Mouse (Mus musculus) lung, adult 10 weeks (tissue): Measurements from ENCODE around the gene Gm10382. TPM values are rescaled to one million over a fixed set of nuclear protein-coding genes. Genes with fewer than 3 reads are reported as not detected.

ENCODE experiments used
- polyA plus RNA-seq: library from polyadenylated mRNA; stranded (reverse); fragments of 350-450 nt; fragmentation: Illumina TruSeq; extraction: RNeasy Lipid Tissue Mini Kit (QIAGEN cat#74804); gene quantifications from one replicate; pipeline ENCODE4 v1.2.3, GENCODE M21; 2014; ENCODE audit warnings: low read depth, low replicate concordance; ENCODE audit not compliant: insufficient read depth

Gene Gm10382
- polyA plus RNA-seq: 0.20 TPM

DNA sequence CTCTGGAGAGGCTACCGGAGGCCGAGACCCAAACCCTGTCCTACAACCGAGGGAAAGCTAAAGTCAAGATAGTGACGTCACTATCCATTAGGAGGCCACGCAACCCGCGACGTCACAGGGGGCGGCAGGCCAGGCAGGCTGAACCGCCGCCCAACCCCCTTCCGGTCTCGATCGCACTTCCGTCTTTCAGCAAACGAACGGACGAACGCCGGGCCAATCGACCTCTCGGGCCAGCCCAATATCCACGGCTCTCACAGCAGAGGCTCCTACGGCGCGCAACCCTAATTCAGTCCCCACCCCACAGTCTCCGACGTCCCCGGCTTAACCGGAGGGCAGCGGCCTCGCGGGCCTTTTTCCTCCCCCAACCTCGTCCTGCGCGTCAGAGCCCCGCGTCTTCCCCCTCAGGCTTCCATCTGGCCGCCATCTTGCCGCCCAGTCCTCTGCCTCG, at the start of gene Gm10382:
TSS of gene Gm10382 (plus strand) at position 192 of the 448 bp plus-strand sequence.

DNA sequence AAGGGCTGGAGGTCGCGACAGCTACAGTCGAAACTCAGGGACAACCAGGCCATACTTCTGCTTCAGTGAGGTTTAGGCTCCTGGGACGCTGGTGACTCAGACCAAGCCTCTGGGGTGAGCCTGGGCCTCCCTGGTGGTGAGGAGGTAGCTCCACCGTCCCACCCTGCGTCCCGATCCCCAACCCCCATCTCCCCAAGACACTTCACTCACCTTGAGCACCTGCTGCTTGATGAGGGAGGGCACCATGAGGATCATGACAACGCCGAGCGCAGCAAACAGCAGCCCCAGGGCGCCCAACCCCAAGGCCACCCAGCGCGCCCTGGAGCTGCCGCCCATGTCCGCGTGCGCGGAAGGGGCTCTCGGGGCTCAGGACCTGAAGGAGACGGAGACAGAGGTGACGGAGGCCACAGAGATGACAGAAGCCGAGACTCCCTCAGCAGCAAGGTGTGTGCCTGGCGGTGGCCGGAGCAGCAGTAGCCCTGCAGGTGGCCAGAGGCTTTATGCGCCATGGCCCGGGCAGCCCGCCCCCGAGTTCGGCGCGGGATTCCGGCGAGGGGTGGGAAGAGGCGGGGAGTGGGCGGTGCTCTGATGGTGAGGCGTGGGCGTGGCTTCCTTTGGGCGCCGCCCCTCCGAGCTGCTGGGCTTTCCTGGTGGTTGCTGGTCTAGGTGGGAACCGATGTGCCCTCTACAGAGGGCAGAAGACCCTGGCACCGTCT, 48.4 kb upstream of the Gm10382 start, which contains the start of gene Scarb1:
TSS of gene Scarb1 (minus strand) at position 548 of the 716 bp plus-strand sequence.

DNA sequence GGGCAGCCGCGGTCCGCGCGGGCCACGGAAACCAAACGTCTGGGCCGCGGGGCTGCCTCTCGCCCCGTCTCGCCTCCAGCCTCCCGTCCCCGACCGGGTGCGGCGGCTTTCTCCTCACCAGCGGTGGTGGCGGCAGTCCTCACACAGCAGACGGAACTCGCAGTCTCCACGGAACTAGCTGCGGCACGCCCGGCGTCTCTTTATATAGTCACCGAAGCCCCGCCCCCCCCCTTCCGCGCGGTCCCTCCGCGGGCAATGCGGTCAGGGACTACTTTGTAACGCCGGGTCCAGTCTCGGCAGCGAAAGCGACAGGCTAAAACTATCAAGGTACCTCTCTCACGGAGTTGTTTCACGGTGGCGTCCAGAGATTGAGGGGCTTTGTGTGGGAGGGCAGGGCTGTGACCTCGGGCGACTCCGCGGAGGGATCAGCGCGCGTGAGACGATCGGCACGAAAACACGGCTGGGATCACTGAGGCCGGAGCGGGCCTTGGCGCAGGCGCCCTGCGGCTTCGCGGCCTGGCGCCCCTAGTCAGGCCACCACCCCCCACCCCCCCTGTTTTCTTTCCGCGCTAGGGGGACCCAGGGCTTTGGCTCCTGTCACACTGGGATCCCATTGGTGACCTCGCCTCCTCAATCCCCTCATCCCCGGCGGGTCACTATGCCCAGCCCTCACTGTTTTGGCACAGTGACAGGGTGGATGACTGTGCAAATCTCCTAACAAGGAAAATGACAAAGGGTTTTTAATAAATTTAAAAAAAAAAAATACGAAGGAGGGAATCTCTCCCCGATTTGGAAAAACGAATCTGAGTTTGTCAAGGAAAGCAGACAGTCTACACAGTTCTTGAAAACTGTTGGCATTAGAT, 688 bp downstream of the Gm10382 start, which contains the start of gene Ubc:
TSS of gene Ubc (minus strand) at position 624 of the 863 bp plus-strand sequence.

DNA sequence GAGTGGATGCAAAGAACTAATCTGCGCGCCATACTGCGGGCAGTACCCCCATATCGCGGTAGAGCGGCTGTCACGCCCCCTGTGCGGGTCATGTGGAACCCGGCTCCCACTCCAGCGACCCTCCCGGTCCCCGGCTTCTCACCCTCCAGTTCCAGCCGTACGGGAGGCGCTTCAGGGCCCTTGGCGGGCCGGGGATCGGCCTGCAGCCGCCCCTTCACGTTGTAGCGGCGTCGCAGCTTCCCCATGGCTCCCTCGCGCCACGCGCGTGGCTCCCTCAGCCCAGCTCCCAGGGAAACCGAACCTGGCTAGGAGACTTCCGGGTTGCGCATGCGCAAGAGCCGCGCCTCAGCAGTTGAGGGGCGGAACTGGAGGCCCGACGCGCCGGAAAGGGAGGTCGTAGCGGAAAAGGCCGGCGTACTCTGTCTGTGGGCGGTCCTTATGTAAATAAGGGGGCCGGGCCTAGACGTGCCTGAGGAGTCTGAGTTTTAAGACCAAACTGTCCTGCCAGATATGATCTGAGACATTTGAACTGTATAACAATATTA, 44.7 kb downstream of the Gm10382 start, which contains the start of gene Dhx37:
TSS of gene Dhx37 (minus strand) at position 329 of the 545 bp plus-strand sequence.

Other genes with a start within 250 kb of the Gm10382 start
- gene Ncor2, start 210.1 kb upstream of the Gm10382 start, polyA plus RNA-seq: 27.8 TPM
- gene Scarb1, start 48.2 kb upstream of the Gm10382 start, polyA plus RNA-seq: 46.8 TPM
- 423 TPM for gene Ubc, start 880 bp downstream of the Gm10382 start, polyA plus RNA-seq
- 7.9 TPM for gene Dhx37, start 44.8 kb downstream of the Gm10382 start, polyA plus RNA-seq
- 6.3 TPM for gene Bri3bp, start 52.2 kb downstream of the Gm10382 start, polyA plus RNA-seq
- gene Aacs, start 86.5 kb downstream of the Gm10382 start, polyA plus RNA-seq: 19.8 TPM
- not detected for gene Tmem132b, start 142.5 kb downstream of the Gm10382 start, polyA plus RNA-seq